Mouse (Mus musculus) limb, embryonic 10.5 days (tissue): ENCODE data around the gene Ap1m2. TPM values are rescaled to one million over a fixed set of nuclear protein-coding genes. Genes with fewer than 3 reads are reported as not detected.
"Not testable (repeated sequence)": the region's sequence is repeated elsewhere in the genome, so short reads cannot be mapped to it uniquely, and the experiment has no call there.

Experiments
- DNase-seq: peaks from one replicate; pipeline ENCODE4 v3.0.0-alpha.2; 2017; ENCODE audit warnings: low spot score
- H3K27ac ChIP-seq: fragments of 300-500 bp; sonication (generic); 2 replicates; pipeline ENCODE4 v1.5.1; 2016; ENCODE audit warnings: mild to moderate bottlenecking
- H3K27me3 ChIP-seq: fragments of 300-500 bp; sonication (generic); 2 replicates; pipeline ENCODE4 v1.6.1; 2016; ENCODE audit warnings: low read depth, mild to moderate bottlenecking; ENCODE audit not compliant: poor library complexity, severe bottlenecking
- H3K36me3 ChIP-seq: fragments of 300-500 bp; sonication (generic); 2 replicates; pipeline ENCODE4 v1.6.1; 2016; ENCODE audit warnings: mild to moderate bottlenecking, moderate library complexity
- H3K4me1 ChIP-seq: fragments of 300-500 bp; sonication (generic); 2 replicates; pipeline ENCODE4 v1.6.1; 2016
- H3K4me3 ChIP-seq: fragments of 300-500 bp; sonication (generic); 2 replicates; pipeline ENCODE4 v1.5.1; 2016; ENCODE audit warnings: mild to moderate bottlenecking, moderate library complexity
- H3K9me3 ChIP-seq: fragments of 300-500 bp; sonication (generic); replicated peaks from 2 replicates; pipeline ENCODE4 v1.6.1; 2016; ENCODE audit warnings: mild to moderate bottlenecking
- WGBS: fragments of 180-500 bp; shearing (Covaris S2); methylation state at CpG from one replicate; pipeline ENCODE4 v1.1.7; 2016; 5-methylcytosine and 5-hydroxymethylcytosine counted together
- polyA plus RNA-seq: library from polyadenylated mRNA; unstranded; fragments of >200 nt; fragmentation: Nextera tagmentation; extraction: Ambion mirVana; gene quantifications from 2 replicates; pipeline ENCODE4 v1.2.1, GENCODE M21; 2016

Gene Ap1m2
- polyA plus RNA-seq, 1 experiment from 2014 or later: 7.8 TPM

DNA sequence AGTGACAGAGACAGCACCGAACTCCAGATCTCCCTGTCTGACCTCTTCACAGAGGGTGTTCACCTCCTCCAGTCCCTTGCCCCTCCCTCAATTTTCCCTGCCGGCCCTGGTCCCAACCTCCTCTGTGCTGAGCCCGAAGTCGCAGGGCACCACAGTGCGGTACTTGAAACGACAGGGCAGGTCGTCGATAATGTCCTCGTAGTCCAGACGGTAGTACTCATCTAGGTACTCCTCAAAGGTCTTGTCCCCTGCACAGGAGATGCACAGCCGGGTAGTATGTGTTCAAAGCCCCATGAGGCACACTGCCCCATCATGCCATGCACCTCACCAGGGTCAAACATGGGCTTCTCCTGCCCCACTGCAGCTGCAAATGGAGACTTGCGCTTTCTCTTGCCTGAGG, 36.4 kb downstream of the Ap1m2 start:
- Histone ChIP-seq H3K9me3 (no peaks in the 10 kb centered on the region), H3K27ac (no peak overlapping the region), H3K4me1 (no peaks in the 10 kb centered on the region), H3K27me3 (no peaks in the 10 kb centered on the region), H3K36me3 (peaks cover 98% of the 10 kb centered on the region), H3K4me3 (no peak overlapping the region)
- WGBS: 90% methylated on average over 12 of the region's 12 CpGs
- no peak for DNase-seq

- H3K4me1 ChIP-seq: no peaks in the 10 kb centered on the region
- no peaks in the 10 kb centered on the region for H3K27me3 ChIP-seq
- peaks cover 99% of the 10 kb centered on the region for H3K36me3 ChIP-seq
- WGBS: 83% methylated on average over 7 of the region's 7 CpGs
- H3K27ac ChIP-seq: no peak overlapping the region
- no peak for DNase-seq
- no peaks in the 10 kb centered on the region for H3K9me3 ChIP-seq
- no peak overlapping the region for H3K4me3 ChIP-seq
Measured at GRCm38 (mm10) chr9:21275013-21275710, 37.0 kb downstream of the Ap1m2 start.

DNA sequence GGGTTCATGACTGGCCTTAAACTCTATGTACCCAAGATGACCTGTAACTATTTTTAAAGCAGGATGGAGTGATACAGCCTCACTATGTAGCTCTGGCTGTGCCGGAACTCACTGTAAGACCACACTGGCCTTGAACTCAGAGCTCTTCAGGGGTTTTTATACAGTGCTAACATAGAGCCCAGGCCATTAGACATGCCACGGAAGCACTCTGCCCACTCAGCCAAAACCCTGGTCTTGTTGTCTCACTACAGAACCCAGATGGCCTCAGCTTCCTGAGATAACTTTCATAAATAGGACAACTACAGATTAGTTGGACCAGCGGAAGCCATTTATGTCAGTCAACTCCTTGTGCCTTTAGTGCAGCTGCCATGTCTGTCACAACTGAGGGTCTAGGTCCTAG, 37.8 kb downstream of the Ap1m2 start:
- Histone ChIP-seq H3K27ac (no peak overlapping the region), H3K27me3 (no peaks in the 10 kb centered on the region), H3K9me3 (no peaks in the 10 kb centered on the region), H3K36me3 (peaks cover 97% of the 10 kb centered on the region), H3K4me1 (no peaks in the 10 kb centered on the region), H3K4me3 (no peak overlapping the region)
- WGBS: 92% methylated on average over 3 of the region's 3 CpGs
- no peak for DNase-seq

DNA sequence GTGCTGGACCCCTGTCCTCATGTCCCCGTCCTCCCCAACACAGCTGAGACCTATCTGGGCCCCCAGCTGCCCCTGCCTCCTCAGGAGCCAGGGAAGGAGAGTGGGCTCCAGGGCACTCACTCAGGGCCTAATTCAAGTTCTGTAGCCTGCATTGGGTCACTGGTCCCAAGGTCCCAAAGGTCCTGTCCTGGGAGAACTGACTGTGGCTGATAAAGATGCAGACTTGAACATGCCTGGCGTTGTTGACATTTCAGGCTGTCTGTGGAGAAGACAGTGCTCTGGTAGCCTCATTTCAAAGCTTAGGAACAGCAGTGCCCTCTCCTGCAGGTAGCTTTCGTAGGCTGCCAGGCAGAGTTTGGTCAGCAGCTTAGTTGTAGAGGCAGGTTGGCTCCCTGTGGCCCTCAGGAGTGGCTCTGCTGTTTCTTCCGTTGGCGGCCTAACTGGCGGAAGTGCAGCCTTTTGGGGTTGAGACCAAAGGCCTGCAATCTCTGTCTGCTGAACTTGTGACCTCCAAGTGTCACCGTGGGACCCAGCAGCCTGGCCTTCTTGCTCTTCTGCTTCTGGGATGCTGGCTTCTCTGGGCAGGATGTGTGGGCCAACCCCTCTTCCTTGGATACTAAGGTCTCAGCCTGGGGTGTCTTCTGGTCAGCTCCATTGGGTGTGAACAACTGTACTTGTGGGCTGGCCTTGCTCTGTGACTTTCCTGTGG, 38.5 kb downstream of the Ap1m2 start:
- DNase-seq: no peak
- Histone ChIP-seq H3K27me3 (no peaks in the 10 kb centered on the region), H3K4me3 (no peak overlapping the region), H3K36me3 (peaks cover 97% of the 10 kb centered on the region), H3K27ac (no peak overlapping the region), H3K9me3 (no peaks in the 10 kb centered on the region), H3K4me1 (no peaks in the 10 kb centered on the region)
- WGBS: 81% methylated on average over 7 of the region's 7 CpGs

DNA sequence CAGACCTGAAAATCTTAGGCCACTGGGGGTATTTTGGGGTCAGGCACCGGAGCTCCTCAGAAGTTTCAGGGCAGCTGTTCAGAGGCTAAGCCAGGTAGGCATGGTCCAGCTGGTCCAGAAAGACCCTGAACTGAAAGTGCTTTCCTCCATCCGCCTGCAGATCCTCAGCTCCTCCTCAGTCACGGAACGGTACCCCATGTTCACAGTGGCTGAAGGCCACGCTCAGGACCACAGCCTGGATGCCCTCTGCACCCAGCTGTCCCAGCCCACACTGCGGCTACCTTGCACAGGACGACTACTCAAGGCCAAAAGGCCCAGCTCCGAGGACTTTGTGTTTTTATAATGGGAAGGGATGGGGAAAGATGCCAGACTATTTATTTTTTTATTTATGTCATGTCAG, 39.0 kb downstream of the Ap1m2 start:
- no peak overlapping the region for H3K4me3 ChIP-seq
- no peak for DNase-seq
- no peak overlapping the region for H3K27ac ChIP-seq
- peaks cover 98% of the 10 kb centered on the region for H3K36me3 ChIP-seq
- H3K4me1 ChIP-seq: no peaks in the 10 kb centered on the region
- no peaks in the 10 kb centered on the region for H3K9me3 ChIP-seq
- WGBS: 88% methylated on average over 8 of the region's 8 CpGs
- H3K27me3 ChIP-seq: no peaks in the 10 kb centered on the region

DNA sequence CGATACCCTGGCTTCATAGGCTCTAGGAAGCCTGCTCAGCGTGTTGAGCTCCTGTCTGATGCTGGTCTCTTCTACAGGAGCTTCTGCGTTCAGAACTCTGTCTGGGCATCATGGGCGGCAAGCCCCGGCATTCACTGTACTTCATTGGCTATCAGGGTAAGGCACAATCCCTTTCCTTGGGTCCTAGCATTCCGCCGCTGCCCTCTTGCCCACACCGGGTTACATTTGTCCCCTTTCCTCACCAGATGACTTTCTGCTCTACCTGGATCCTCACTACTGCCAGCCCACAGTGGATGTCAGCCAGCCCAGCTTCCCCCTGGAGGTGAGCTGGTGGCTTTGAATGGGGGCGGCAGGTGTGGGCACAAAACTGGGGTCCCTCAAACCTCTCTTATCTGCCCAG, 39.7 kb downstream of the Ap1m2 start:
- H3K4me1 ChIP-seq: no peaks in the 10 kb centered on the region
- 91% methylated on average over 9 of the region's 9 CpGs for WGBS
- H3K36me3 ChIP-seq: peaks cover 98% of the 10 kb centered on the region
- no peak overlapping the region for H3K4me3 ChIP-seq
- H3K9me3 ChIP-seq: no peaks in the 10 kb centered on the region
- H3K27me3 ChIP-seq: no peaks in the 10 kb centered on the region
- no peak for DNase-seq
- no peak overlapping the region for H3K27ac ChIP-seq

DNA sequence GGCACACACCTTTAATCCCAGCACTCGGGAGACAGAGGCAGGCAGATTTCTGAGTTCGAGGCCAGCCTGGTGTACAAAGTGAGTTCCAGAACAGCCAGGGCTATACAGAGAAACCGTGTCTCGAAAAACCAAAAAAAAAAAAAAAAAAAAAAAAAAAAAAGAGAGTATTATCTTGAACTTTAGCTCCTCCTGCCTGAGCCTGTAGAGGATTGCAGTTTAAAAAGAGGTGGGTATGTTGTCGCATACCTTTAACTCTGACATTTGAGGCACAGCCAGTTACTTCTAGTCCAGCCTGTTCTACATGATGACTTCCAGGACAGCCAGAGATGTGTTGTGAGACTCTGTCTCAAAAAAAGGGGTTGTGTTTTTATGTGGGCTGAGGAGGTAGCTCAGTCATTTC, 42.5 kb downstream of the Ap1m2 start:
- H3K9me3 ChIP-seq, H3K4me3 ChIP-seq, H3K27me3 ChIP-seq, DNase-seq, H3K27ac ChIP-seq: not testable (repeated sequence)
- WGBS: 85% methylated on average over 5 of the region's 5 CpGs
- Histone ChIP-seq H3K36me3 (peaks cover 79% of the 10 kb centered on the region), H3K4me1 (peaks cover 20% of the 10 kb centered on the region)

GRCm38 (mm10) chr9:21268305-21268704, 43.8 kb downstream of the Ap1m2 start:
- H3K4me3 ChIP-seq: no peak overlapping the region
- no peak overlapping the region for H3K27ac ChIP-seq
- WGBS: 95% methylated on average over 16 of the region's 16 CpGs
- H3K4me1 ChIP-seq: peaks cover 24% of the 10 kb centered on the region
- H3K9me3 ChIP-seq: no peaks in the 10 kb centered on the region
- peaks cover 67% of the 10 kb centered on the region for H3K36me3 ChIP-seq
- no peak for DNase-seq
- H3K27me3 ChIP-seq: no peaks in the 10 kb centered on the region

GRCm38 (mm10) chr9:21266889-21267288, 45.2 kb downstream of the Ap1m2 start:
- WGBS: 87% methylated on average over 5 of the region's 5 CpGs
- peaks cover 52% of the 10 kb centered on the region for H3K36me3 ChIP-seq
- DNase-seq: no peak
- H3K4me1 ChIP-seq: peaks cover 24% of the 10 kb centered on the region
- H3K4me3 ChIP-seq: 0 out of 2 replicates have a peak overlapping the region, but pooled peaks have one; percentile 6
- no peak overlapping the region for H3K27ac ChIP-seq
- H3K9me3 ChIP-seq: no peaks in the 10 kb centered on the region
- H3K27me3 ChIP-seq: no peaks in the 10 kb centered on the region

DNA sequence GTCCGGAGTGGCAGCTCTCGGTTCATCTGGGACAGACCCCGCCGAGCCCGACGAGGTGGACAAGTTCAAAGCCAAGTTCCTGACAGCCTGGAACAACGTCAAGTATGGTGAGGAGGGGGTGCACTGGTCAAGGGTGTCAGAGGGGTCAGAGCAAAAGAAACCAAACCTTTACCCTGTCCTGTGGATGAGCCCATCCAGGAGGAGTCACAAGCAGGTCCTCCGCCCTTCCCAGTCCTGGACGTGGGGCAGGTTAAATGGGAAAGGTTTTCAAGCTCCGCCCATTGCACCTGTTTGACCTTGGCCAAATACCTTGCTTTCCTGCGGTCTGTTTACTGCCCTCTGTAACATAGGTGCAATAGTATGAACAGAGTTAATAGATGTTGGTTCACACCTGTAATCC, 46.5 kb downstream of the Ap1m2 start:
- WGBS: 5% methylated on average over 11 of the region's 11 CpGs
- peak overlapping the region; percentile 83 for H3K4me3 ChIP-seq
- H3K4me1 ChIP-seq: peaks cover 26% of the 10 kb centered on the region
- peak overlapping the region; percentile 88 for H3K27ac ChIP-seq
- H3K36me3 ChIP-seq: peaks cover 40% of the 10 kb centered on the region
- DNase-seq: no peak
- H3K9me3 ChIP-seq: no peaks in the 10 kb centered on the region
- no peaks in the 10 kb centered on the region for H3K27me3 ChIP-seq

DNA sequence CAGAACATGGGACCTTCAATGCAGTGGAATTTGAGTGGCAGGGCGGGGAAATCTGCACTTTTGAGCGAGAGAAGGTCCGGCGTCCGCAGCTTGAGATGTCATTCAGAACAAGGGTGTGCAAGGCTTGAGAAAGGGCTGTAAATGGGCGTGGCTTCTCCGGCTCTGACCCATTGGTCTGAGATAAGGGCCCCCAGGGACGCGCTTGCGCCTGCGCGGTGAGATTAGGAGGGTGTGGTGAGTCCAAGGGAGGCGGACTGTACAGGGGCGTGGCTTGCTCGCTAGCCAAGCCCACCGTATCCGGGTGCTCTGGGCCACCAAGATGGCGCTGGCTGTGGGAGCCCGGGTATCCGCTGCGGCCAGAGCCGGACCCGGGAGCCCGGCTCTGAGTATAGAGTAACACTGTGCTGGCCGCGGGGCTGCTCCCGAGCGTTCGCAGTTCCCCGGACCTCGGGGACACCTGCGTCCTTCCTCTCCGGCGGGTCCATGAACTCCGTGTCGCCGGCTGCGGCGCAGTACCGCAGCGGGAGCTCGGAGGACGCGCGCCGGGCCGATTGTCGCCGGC, 47.1 kb downstream of the Ap1m2 start, which contains the start of gene Atg4d:
TSS of gene Atg4d (plus strand) at position 294 of the 562 bp plus-strand sequence.
- peak within 1 kb of the TSS; percentile 83 for H3K4me3 ChIP-seq
- peak; percentile 99 for DNase-seq
- peaks cover 31% of the 10 kb centered on the region for H3K4me1 ChIP-seq
- under 1% methylated on average over 49 of the region's 49 CpGs for WGBS
- H3K27ac ChIP-seq: peak within 1 kb of the TSS; percentile 88
- H3K36me3 ChIP-seq: peaks cover 34% of the 10 kb centered on the region
- H3K27me3 ChIP-seq: no peaks in the 10 kb centered on the region
- H3K9me3 ChIP-seq: no peaks in the 10 kb centered on the region

DNA sequence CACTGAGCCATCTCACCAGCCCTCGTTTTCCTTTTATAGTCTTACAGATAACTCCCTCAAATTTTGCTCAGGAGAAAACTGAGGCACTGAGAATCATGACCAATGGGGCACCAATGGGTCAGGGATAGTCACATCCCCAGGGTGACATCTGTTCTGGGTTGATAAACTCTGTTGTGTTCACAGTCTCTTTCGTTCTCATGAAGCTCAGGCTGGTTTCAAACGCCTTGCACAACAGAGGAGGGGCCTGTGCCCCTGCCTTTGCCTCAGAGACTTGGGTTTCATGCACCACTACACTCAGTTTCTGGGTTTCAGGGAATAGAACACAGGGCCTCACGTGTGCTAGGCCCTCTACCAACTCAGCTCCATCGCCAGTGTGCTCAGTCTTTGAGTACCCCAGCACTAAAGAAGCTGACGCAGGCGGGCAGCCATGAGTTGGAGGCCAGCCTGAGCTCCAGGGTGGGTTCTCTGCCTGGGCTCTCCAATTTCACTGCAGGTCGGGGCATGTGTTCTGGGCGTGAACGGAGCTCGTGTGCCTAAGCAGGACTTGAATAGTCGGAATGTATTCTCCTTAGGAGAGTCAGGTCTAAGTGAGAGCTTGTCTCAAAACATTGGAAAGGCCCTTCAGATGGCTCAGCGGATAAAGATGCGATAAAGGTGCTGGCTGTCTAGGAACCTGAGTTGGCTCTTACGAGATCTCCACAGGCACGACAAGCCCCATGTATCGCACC, 47.7 kb downstream of the Ap1m2 start:
- WGBS: 19% methylated on average over 17 of the region's 17 CpGs
- H3K36me3 ChIP-seq: peaks cover 29% of the 10 kb centered on the region
- H3K27ac ChIP-seq: peak overlapping the region; percentile 88
- no peaks in the 10 kb centered on the region for H3K9me3 ChIP-seq
- H3K4me3 ChIP-seq: peak overlapping the region; percentile 83
- H3K4me1 ChIP-seq: peaks cover 32% of the 10 kb centered on the region
- H3K27me3 ChIP-seq: no peaks in the 10 kb centered on the region
- no peak for DNase-seq

DNA sequence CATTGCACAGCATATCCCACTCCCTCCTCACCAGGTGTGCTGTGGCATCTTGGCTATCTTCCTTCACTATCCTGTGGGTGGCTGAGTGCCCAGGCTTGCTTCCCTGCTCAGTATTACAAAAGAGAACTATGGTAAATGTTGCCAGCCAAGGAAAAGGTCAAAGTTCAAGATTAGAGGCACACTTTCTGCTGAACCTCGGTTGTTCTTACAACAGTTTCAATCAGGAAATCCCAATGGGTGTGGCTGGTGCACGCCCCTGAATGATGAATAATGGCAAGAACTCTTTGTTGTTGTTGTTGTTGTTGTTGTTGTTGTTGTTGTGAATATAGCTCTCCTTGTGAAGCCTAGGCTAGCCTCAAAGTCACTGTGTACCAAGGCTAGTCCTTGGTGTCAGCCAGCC, 50.3 kb downstream of the Ap1m2 start:
- Histone ChIP-seq H3K4me3 (no peak overlapping the region), H3K27ac (no peak overlapping the region), H3K9me3 (no peaks in the 10 kb centered on the region), H3K27me3 (no peaks in the 10 kb centered on the region), H3K36me3 (peaks cover 4% of the 10 kb centered on the region), H3K4me1 (peaks cover 31% of the 10 kb centered on the region)
- DNase-seq: no peak
- 68% methylated on average over 2 of the region's 2 CpGs for WGBS
